Mouse (Mus musculus): Measurements from ENCODE around the gene Polr1a. TPM values are rescaled to one million over a fixed set of nuclear protein-coding genes. Genes with fewer than 3 reads are reported as not detected.

Gene Polr1a
- polyA plus RNA-seq, 1 experiment from 2014 or later = 29.8 TPM

DNA sequence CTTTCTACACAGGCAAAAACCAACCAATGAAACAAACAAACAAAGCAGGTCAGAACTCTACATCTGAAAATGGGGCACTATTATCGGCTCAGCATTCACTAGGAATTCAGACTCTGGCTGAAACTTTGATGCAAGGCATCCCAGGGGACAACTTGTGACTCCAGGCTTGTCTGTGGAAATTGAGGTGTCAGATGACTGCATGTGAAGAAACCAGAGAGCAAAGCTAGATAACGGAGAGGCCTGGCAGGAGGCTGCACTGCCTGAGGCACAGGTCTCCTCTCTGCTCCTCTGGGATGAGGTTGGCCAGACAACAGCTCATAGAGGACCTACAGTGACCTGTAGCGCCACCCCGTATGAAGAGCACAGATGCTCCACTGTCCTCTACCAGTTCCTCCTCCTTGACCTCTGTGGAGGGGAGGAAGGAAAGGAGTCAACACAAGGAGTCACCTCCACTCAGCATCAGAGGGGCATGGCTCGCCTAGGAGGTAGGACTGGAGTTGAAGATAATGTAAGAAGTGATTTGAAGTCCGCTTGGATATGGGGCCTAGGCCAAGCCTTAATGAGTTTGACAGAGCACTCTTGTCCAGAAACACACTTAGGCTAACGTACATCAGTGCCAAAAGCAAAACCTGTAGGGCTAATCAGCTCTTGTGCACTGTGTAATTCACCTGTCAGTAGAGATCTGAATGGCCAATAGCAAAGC lies 78.8 kb downstream of the Polr1a start:
- ATAC-seq (ENCODE audit: insufficient read depth, low FRiP score, low read depth) = no peak
- WGBS = 69% methylated on average over 7 of the region's 7 CpGs

DNA sequence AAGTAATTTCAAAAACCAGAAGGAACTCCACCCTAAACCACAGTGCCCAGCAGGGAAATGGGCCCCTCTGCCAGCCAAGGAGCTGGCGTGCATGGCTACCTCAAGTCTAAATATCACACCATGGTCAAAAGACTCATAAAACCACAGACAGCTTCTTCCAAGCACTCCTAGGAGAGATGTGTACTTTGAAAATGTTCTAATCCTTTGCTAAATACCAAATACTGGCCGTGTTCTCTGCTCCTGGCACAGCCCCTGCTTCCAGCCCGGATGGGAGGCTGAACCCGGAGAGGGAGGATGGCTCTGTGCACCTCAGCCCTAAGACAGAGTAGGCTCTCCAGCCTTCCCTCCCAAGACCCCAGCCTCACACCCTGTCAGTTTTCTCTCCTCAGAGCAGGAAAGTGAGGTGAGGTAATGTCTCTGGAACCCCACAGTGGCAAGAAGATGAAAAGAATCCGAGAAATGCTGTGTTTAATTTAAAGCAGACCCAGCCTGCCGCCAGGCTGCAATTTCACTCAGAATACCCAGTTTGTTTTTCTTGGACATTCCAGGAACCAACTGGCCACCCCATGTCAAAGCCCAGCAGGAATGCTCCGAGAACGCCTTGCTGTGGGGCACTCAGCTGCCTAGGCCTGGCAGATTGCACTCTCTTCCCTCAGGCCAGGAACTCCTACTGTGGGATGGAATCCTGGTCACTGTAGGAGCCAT lies 80.9 kb downstream of the Polr1a start:
- H3K27me3 ChIP-seq (replicated peaks) = no peaks in the 10 kb centered on the region
- H3K27ac ChIP-seq = peak overlapping the region; percentile 73
- H3K4me3 ChIP-seq (replicated peaks) = no peak overlapping the region
- H3K9me3 ChIP-seq = no peaks in the 10 kb centered on the region
- ATAC-seq (ENCODE audit: insufficient read depth, low FRiP score, low read depth) = peak; percentile 33; the same call in 1 of the 2 replicates
- peaks cover 20% of the 10 kb centered on the region for H3K4me1 ChIP-seq
- no peak overlapping the region for H3K9ac ChIP-seq
- H3K36me3 ChIP-seq = no peaks in the 10 kb centered on the region
- H3K4me2 ChIP-seq = no peak overlapping the region
- 27% methylated on average over 8 of the region's 8 CpGs for WGBS

More for the DNA sequence above, 78.8 kb downstream of the Polr1a start:
- no peak overlapping the region for H3K9ac ChIP-seq
- H3K36me3 ChIP-seq = no peaks in the 10 kb centered on the region
- H3K27ac ChIP-seq = no peak overlapping the region
- peaks cover 20% of the 10 kb centered on the region for H3K4me1 ChIP-seq
- no peaks in the 10 kb centered on the region for H3K9me3 ChIP-seq
- no peaks in the 10 kb centered on the region for H3K27me3 ChIP-seq (replicated peaks)
- no peak overlapping the region for H3K4me3 ChIP-seq (replicated peaks)
- no peak overlapping the region for H3K4me2 ChIP-seq

DNA sequence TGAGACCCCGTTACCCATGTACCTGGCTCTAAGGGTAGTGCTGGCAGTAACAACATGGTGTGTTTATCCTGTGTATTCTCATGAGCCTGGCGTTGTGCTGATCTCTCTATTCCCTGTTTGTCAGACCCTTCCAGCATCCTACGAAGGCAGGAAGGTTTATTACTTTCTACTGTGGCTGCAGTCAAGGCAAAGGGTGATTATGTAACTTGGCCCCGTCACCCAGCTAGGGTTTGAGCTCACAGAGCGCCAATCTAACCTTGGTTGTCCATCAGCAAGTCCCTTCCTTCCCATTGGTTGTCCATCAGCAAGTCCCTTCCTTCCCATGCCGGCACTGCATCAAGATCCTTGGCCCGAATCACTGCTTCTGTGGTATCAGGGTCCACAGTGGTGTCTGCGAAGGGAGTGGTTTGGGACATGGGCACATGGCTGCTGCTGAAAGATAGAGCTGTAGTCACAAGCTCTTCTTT lies 81.6 kb downstream of the Polr1a start:
- H3K4me1 ChIP-seq = peaks cover 20% of the 10 kb centered on the region
- 67% methylated on average over 8 of the region's 8 CpGs for WGBS
- H3K27ac ChIP-seq = peak overlapping the region; percentile 73
- H3K27me3 ChIP-seq (replicated peaks) = no peaks in the 10 kb centered on the region
- H3K9me3 ChIP-seq = no peaks in the 10 kb centered on the region
- no peak for ATAC-seq (ENCODE audit: insufficient read depth, low FRiP score, low read depth)
- H3K36me3 ChIP-seq = no peaks in the 10 kb centered on the region
- H3K4me3 ChIP-seq (replicated peaks) = no peak overlapping the region
- no peak overlapping the region for H3K4me2 ChIP-seq
- no peak overlapping the region for H3K9ac ChIP-seq

DNA sequence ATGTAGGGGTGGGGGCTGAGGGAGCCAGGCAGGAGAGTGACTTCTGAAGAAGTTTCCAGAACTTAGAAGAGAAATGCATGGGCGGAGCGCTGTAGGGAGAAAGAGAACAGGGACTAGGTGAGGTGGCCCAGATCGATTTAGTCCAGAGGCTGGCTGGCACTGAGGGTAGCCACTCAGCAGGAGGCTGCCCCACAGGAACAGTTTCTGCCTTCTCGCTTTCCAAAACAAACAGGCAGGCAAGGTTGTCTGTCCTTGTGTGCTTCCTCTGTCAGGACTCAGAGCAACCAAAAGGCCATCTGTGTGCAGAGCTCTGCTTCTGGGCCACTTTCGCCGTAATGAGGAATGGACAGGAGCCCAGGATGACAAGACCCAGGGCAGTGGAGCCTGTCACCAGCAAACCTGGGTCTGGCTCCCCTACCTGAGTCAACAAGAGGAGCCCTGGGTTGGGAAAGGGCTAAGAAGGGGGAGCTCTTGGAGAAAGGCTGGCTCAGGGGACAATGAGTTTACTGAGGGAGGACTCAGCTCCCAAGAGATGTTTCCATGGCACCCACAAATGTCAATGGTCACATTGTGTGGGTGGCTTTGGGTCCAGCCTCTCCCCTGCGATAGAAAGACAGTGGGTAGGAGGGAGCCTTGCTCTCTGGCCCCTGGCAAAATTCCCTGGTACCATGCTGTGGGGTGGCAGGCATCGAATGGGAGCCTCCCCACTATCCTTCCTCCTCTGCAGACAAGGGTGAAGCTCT lies 82.5 kb downstream of the Polr1a start:
- Histone ChIP-seq H3K27ac (peak overlapping the region; percentile 73; the same call in 1 of the 2 replicates), H3K4me1 (peaks cover 20% of the 10 kb centered on the region), H3K9ac (no peak overlapping the region), H3K9me3 (no peaks in the 10 kb centered on the region), H3K4me2 (no peak overlapping the region), H3K36me3 (no peaks in the 10 kb centered on the region), H3K27me3 (replicated peaks) (no peaks in the 10 kb centered on the region), H3K4me3 (replicated peaks) (no peak overlapping the region)
- no peak for ATAC-seq (ENCODE audit: insufficient read depth, low FRiP score, low read depth)
- 57% methylated on average over 8 of the region's 8 CpGs for WGBS

DNA sequence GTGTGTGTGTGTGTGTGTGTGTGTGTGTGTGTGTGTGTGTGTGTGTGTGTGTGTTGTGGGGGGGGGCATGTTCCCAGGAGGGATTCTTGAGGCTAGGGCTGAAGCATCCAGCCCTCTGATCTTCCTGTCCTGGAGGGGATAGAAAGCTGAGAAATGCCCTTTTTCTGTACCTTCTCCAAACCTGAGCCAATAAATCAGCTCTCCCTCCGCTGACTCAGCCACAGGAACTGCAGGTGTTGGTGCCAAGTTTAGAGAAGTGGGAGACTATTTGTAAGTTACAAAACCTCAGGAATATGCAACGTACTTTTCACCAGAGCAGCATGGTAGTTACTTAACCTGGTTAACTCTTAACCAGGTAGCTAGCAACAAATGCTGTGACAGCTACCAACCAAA lies 83.1 kb downstream of the Polr1a start:
- no peaks in the 10 kb centered on the region for H3K36me3 ChIP-seq
- peaks cover 20% of the 10 kb centered on the region for H3K4me1 ChIP-seq
- no peaks in the 10 kb centered on the region for H3K27me3 ChIP-seq (replicated peaks)
- H3K4me3 ChIP-seq (replicated peaks) = no peak overlapping the region
- H3K9me3 ChIP-seq = no peaks in the 10 kb centered on the region
- WGBS = 45% methylated on average over 2 of the region's 2 CpGs
- H3K4me2 ChIP-seq = no peak overlapping the region
- no peak for ATAC-seq (ENCODE audit: insufficient read depth, low FRiP score, low read depth)
- H3K9ac ChIP-seq = no peak overlapping the region
- H3K27ac ChIP-seq = no peak overlapping the region; the same call in 1 of the 2 replicates

DNA sequence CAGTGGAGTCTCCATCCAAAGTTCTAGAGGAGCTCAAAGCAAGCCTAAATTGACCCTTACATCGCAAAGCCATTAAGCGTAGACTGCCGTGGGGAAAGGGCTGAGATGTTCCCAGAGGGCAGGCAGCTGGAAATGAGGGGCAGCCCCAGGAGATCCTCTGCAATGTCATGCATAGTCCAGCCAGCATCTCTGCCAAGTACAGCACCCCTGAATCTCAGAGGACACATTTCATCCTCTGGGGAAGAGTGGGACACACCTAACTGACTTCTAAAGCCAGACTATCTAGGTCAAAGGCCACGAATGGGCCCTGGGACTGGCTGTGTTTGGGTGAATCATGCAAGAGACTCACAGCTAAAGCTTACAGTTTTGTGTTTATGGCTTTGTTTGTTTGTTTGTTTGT lies 85.2 kb downstream of the Polr1a start:
- Histone ChIP-seq H3K9ac (no peak overlapping the region), H3K9me3 (no peaks in the 10 kb centered on the region), H3K27ac (no peak overlapping the region), H3K4me1 (peaks cover 20% of the 10 kb centered on the region), H3K36me3 (no peaks in the 10 kb centered on the region), H3K4me3 (replicated peaks) (no peak overlapping the region), H3K27me3 (replicated peaks) (no peaks in the 10 kb centered on the region), H3K4me2 (no peak overlapping the region)
- no peak for ATAC-seq (ENCODE audit: insufficient read depth, low FRiP score, low read depth)
- 91% methylated on average over 4 of the region's 4 CpGs for WGBS

DNA sequence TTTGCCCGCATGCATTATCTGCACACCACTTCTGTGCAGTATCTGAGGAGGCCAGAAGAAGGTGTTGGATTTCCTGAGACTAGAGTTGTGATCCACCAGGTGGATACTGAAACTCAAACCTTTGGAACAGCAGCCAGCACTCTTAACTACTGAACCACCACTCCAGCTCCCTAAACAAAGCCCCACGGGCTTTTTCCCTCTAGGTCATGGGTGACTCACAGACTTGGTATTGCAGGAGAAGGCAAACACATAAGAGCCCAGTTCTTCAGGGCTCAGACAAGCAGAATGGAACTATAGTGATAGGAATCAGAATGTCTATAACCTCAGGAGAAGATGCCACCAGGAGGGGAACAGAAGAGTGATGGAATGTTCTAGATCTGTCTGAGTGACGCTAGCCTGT lies 86.2 kb downstream of the Polr1a start:
- H3K4me3 ChIP-seq (replicated peaks) = no peak overlapping the region
- ATAC-seq (ENCODE audit: insufficient read depth, low FRiP score, low read depth) = no peak
- peaks cover 14% of the 10 kb centered on the region for H3K4me1 ChIP-seq
- no peak overlapping the region for H3K4me2 ChIP-seq
- no peak overlapping the region for H3K27ac ChIP-seq
- H3K27me3 ChIP-seq (replicated peaks) = no peaks in the 10 kb centered on the region
- no peaks in the 10 kb centered on the region for H3K36me3 ChIP-seq
- H3K9me3 ChIP-seq = no peaks in the 10 kb centered on the region
- H3K9ac ChIP-seq = no peak overlapping the region
- WGBS = 74% methylated on average over 3 of the region's 3 CpGs

DNA sequence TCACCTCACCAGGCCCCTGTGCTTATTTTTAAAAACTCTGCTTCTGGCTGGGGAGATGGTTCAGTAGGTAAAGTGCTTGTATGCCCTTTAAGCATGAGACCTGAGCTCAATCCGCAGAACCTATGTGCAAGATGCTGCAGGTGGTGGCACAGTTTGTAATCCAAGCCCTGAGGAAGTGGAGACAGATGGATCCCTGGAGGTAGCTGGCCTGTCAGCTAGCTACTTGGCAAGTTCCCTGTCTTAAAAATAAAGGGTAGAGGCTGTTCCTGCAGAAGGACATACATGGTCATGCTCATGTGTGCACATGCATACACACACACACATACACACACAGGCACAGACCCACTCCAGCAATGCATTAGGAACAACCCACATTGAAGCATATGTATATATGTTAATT lies 88.4 kb downstream of the Polr1a start:
- Histone ChIP-seq H3K27me3 (replicated peaks) (no peaks in the 10 kb centered on the region), H3K36me3 (no peaks in the 10 kb centered on the region), H3K4me3 (replicated peaks) (no peak overlapping the region), H3K27ac (no peak overlapping the region), H3K9ac (no peak overlapping the region), H3K4me1 (no peaks in the 10 kb centered on the region), H3K9me3 (no peaks in the 10 kb centered on the region), H3K4me2 (no peak overlapping the region)
- WGBS = 94% methylated on average over 1 of the region's 1 CpGs
- no peak for ATAC-seq (ENCODE audit: insufficient read depth, low FRiP score, low read depth)

DNA sequence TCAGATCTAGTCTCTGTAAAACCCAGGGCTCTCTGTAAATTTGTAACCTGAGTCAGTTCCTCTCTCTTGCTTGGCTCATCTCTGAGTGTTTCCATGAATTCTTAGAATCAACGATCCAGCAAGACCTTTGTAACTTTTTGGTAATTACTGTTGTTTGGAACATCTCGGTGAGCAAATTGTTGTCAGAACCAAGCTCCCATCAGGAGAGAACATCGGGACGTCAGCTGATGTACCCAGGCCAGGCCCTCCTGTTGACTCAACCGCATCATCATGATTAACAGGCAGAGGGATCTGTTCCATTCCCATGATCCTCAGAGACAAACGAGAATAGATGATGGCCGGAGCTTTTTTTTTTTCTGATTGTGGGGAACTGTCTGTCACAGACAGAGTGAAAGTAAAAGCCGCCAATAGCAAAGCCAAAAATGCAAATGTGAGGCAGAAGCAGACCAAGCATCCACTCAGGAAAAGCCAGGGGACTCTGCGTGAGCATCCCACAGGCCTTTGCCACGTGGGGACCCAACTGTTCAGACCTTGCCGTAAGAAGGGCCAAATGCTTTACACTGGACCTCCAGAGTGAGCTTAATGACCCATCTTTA lies 91.2 kb downstream of the Polr1a start:
- no peak for ATAC-seq (ENCODE audit: insufficient read depth, low FRiP score, low read depth)
- H3K4me1 ChIP-seq = no peaks in the 10 kb centered on the region
- H3K27ac ChIP-seq = no peak overlapping the region
- no peak overlapping the region for H3K4me3 ChIP-seq (replicated peaks)
- no peak overlapping the region for H3K4me2 ChIP-seq
- no peaks in the 10 kb centered on the region for H3K27me3 ChIP-seq (replicated peaks)
- no peak overlapping the region for H3K9ac ChIP-seq
- 80% methylated on average over 11 of the region's 11 CpGs for WGBS
- H3K9me3 ChIP-seq = no peaks in the 10 kb centered on the region
- no peaks in the 10 kb centered on the region for H3K36me3 ChIP-seq

DNA sequence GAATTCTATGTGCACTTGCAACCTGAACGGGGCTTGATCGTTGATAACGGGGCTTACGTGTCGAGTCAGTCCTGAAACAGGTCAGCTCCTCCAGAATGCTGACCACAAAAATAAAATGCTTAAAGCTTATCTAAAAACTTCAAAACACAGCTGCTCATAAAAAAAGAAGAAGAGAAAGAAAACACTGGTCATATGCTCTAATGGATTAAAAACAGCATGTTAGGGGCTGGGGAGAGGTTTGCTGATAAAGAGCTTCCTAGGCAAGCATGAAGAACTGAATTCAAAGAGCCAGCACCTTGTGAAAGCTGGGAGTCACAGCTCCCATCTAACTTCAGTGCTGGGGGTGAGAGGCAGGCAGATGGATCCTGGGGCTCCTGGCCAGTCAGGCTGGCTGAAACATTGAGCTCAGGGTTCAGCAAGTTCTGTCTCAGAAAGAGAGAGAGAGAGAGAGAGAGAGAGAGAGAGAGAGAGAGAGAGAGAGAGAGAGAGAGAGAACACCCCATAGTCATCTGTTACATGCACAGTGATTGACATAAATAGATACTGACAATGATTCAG lies 92.4 kb downstream of the Polr1a start:
- Histone ChIP-seq H3K4me2 (no peak overlapping the region), H3K9me3 (no peaks in the 10 kb centered on the region), H3K4me3 (replicated peaks) (no peak overlapping the region), H3K27ac (no peak overlapping the region), H3K36me3 (no peaks in the 10 kb centered on the region), H3K27me3 (replicated peaks) (no peaks in the 10 kb centered on the region), H3K4me1 (no peaks in the 10 kb centered on the region), H3K9ac (no peak overlapping the region)
- no peak for ATAC-seq (ENCODE audit: insufficient read depth, low FRiP score, low read depth)
- 80% methylated on average over 5 of the region's 5 CpGs for WGBS

DNA sequence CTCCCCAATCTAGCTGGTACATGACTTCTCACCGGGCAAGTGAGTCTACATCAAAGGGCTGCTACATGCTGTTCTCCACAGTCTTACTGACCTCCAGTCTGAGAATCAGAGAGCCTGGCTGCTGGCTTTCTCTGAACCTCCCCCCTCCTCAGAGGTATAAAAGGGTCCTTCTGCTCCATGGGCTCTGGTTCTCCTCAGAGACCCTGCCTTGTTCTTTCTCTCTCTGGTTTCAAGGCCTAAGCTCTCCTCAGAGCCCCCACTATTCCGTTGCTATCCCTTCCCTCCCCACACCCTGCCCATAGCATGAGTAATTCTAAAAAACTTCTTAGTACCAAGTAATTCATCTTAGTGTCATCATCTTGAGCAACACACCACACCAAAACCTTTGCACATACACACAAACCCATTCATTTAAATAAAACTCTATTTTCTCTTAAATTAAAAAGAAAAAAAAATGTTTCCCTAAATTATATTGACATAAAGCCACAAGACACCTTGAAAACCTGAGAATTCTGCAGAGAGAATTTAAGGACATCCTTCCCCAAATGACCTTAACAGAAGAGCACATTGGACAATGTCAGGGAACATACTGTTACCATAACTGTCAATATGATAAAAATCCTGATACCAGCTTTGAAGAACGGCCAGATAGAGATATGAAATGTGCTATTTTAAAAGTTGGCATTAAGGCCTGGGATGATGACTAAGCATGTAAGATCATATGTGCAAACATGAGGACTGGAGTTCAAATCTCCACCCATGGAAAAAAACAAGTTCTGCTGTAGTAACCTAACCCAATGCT lies 98.8 kb downstream of the Polr1a start:
- Histone ChIP-seq H3K4me2 (no peak overlapping the region), H3K27me3 (replicated peaks) (no peaks in the 10 kb centered on the region), H3K9ac (no peak overlapping the region), H3K27ac (no peak overlapping the region), H3K4me3 (replicated peaks) (no peak overlapping the region), H3K36me3 (no peaks in the 10 kb centered on the region), H3K4me1 (no peaks in the 10 kb centered on the region), H3K9me3 (no peaks in the 10 kb centered on the region)
- WGBS = 75% methylated on average over 3 of the region's 3 CpGs
- no peak for ATAC-seq (ENCODE audit: insufficient read depth, low FRiP score, low read depth)
